Mouse (Mus musculus): Measurements from ENCODE around the gene Wdr91. TPM values are rescaled to one million over a fixed set of nuclear protein-coding genes. Genes with fewer than 3 reads are reported as not detected.

Wdr91 gene
- polyA plus RNA-seq, 1 experiment from 2014 or later = 9.4 TPM

DNA sequence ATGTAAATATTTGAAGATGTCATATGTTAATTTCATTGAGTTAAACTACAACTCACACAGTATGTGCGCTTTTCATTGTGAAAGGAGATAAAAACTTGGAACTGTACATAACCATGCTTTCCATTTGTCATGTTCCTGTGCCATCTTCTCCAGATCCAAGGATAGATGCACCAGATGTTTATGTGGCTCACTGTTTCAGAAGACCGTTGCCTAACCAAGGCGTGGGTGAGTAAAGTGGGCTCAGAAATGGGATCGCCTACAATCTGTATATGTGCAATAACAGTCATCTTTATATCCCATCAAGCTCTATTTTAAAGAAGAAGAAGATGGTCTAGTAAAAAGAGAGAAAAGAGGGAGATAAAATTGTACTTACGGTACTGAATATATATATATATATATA lies 78.3 kb downstream of the Wdr91 start:
- Histone ChIP-seq H3K4me2 (no peak overlapping the region), H3K9ac (no peak overlapping the region), H3K27me3 (replicated peaks) (no peaks in the 10 kb centered on the region), H3K27ac (replicated peaks) (no peak overlapping the region), H3K4me1 (no peaks in the 10 kb centered on the region), H3K36me3 (no peaks in the 10 kb centered on the region), H3K9me3 (no peaks in the 10 kb centered on the region), H3K4me3 (no peak overlapping the region)
- WGBS = 93% methylated on average over 5 of the region's 5 CpGs
- no peak for ATAC-seq (ENCODE audit: extremely low read depth, insufficient number of reproducible peaks, low FRiP score, low TSS enrichment)

Other genes starting within 250 kb of the Wdr91 start
- 5.1 and 6.2 TPM in 2 replicates for gene Agbl3, start 130.4 kb downstream of the Wdr91 start, polyA plus RNA-seq (2015; fragmentation: Nextera tagmentation; extraction: Ambion mirVana)
- gene Tmem140, start 47.7 kb downstream of the Wdr91 start, polyA plus RNA-seq (2015; fragmentation: Nextera tagmentation; extraction: Ambion mirVana) = 0.92 and 1.5 TPM in 2 replicates
- 8.6 and 9.2 TPM in 2 replicates for gene Cyren, start 32.8 kb downstream of the Wdr91 start, polyA plus RNA-seq (2015; fragmentation: Nextera tagmentation; extraction: Ambion mirVana)
- gene Stra8, start 9.3 kb upstream of the Wdr91 start, polyA plus RNA-seq (2015; fragmentation: Nextera tagmentation; extraction: Ambion mirVana) = not detected in 2 replicates
- gene Slc23a4, start 77.5 kb upstream of the Wdr91 start, polyA plus RNA-seq (2015; fragmentation: Nextera tagmentation; extraction: Ambion mirVana) = 0.23 and 0.27 TPM in 2 replicates
- 15.5 and 20.1 TPM in 2 replicates for gene Cnot4, start 222.8 kb upstream of the Wdr91 start, polyA plus RNA-seq (2015; fragmentation: Nextera tagmentation; extraction: Ambion mirVana)